Mouse (Mus musculus): ENCODE measurements at regions not wholly inside any gene's neighbourhood (a gene's known extent, or its start where the extent isn't known, plus 50 kb on each side); places are given as distances from the start of the nearest gene placed in this dataset.
"Not testable (repeated sequence)": the region's sequence is repeated elsewhere in the genome, so short reads cannot be mapped to it uniquely, and the experiment has no call there.

GRCm38 (mm10) chr11:26773122-26773796 lies 179.5 kb upstream of the Vrk2 start:
- H3K9ac ChIP-seq, result no peak overlapping the region
- peaks cover 9% of the 10 kb centered on the region for H3K4me1 ChIP-seq (replicated peaks)
- H3K4me3 ChIP-seq, result no peak overlapping the region
- 10% methylated on average over 3 of the region's 3 CpGs for WGBS
- no peaks in the 10 kb centered on the region for H3K36me3 ChIP-seq
- H3K4me2 ChIP-seq, result no peak overlapping the region
- peak; percentile 63 for ATAC-seq (ENCODE audit: low FRiP score)
- no peaks in the 10 kb centered on the region for H3K9me3 ChIP-seq
- H3K27me3 ChIP-seq, result no peaks in the 10 kb centered on the region
- H3K27ac ChIP-seq, result peak overlapping the region; percentile 23; the same call in 1 of the 2 replicates

DNA sequence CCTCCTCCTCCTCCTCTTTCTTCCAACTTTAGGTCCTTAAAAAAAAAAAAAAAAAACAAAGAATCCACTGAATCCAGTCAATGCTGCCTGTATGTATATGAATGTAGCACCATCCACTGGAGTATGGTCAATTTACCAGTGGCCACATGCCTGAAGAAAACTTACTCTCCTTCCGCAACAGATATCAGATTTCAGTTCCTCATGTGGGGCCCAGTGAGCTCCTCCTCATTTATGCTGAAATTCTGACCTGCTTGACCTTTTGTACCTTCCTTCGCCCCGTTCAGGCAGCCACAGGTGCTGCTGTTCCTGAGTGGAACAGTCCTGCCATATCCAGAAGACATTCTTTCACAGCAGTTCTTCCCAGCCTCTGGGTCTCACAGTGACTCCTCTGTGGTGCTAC lies 161.8 kb upstream of the Vrk2 start:
- no peaks in the 10 kb centered on the region for H3K27me3 ChIP-seq
- no peak overlapping the region for H3K9ac ChIP-seq
- H3K4me1 ChIP-seq (replicated peaks), result no peaks in the 10 kb centered on the region
- H3K9me3 ChIP-seq, result no peaks in the 10 kb centered on the region
- H3K4me3 ChIP-seq, result no peak overlapping the region
- no peak overlapping the region for H3K27ac ChIP-seq
- 87% methylated on average over 3 of the region's 3 CpGs for WGBS
- ATAC-seq (ENCODE audit: low FRiP score), result no peak
- no peaks in the 10 kb centered on the region for H3K36me3 ChIP-seq
- H3K4me2 ChIP-seq, result no peak overlapping the region

DNA sequence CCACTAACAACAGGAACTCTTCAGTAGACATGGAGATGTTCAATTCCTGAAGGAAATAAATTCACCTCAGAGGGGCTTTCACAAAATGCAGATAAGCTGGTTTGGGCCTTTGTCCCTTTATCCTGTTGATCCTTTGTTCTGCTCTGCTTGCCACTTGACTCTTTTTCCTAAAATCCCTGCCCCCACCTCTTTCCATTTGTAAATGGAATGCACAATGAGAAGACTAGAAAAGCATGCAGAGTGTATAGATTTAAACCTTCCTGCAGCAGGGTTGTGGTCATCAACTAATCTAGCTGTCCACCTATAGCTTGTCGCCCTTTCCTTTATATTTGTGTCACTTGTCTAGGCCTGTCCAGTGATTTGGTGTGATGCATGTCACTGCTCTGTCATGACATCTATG lies 159.8 kb upstream of the Vrk2 start:
- Histone ChIP-seq H3K4me2 (no peak overlapping the region), H3K9me3 (no peaks in the 10 kb centered on the region), H3K4me3 (no peak overlapping the region), H3K27me3 (no peaks in the 10 kb centered on the region), H3K36me3 (no peaks in the 10 kb centered on the region), H3K4me1 (replicated peaks) (no peaks in the 10 kb centered on the region), H3K9ac (no peak overlapping the region), H3K27ac (no peak overlapping the region)
- WGBS, result 51% methylated on average over 1 of the region's 1 CpGs
- ATAC-seq (ENCODE audit: low FRiP score), result no peak

DNA sequence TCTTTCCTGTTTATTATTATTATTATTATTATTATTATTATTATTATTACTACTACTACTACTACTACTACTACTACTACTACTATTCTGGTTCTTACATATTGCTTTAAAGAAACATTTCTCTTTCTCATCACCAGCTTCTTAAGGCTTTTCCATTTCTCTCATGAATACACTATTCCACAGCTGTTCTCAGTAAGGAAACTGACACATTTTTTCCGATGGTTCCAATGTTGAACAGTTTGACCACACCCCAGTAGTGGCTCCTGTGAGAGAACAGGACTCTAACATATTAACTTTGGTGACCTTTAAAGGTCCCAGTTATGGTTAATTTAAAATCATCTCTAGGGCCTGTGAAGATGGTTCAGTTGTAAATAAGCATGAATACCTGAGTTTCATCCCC lies 148.4 kb upstream of the Vrk2 start:
- ATAC-seq (ENCODE audit: low FRiP score), result no peak
- Histone ChIP-seq H3K4me2 (no peak overlapping the region), H3K36me3 (no peaks in the 10 kb centered on the region), H3K9me3 (0 out of 2 replicates have a peak, but pooled peaks cover 2% of the 10 kb centered on the region), H3K9ac (no peak overlapping the region), H3K4me1 (replicated peaks) (no peaks in the 10 kb centered on the region), H3K4me3 (no peak overlapping the region), H3K27ac (no peak overlapping the region), H3K27me3 (no peaks in the 10 kb centered on the region)
- WGBS, result 91% methylated on average over 1 of the region's 1 CpGs

GRCm38 (mm10) chr11:26739732-26740131 lies 145.9 kb upstream of the Vrk2 start:
- ATAC-seq (ENCODE audit: low FRiP score), result no peak
- H3K4me3 ChIP-seq, result no peak overlapping the region
- no peak overlapping the region for H3K9ac ChIP-seq
- 69% methylated on average over 4 of the region's 4 CpGs for WGBS
- H3K4me1 ChIP-seq (replicated peaks), result no peaks in the 10 kb centered on the region
- no peaks in the 10 kb centered on the region for H3K36me3 ChIP-seq
- no peak overlapping the region for H3K27ac ChIP-seq
- H3K27me3 ChIP-seq, result no peaks in the 10 kb centered on the region
- no peak overlapping the region for H3K4me2 ChIP-seq
- H3K9me3 ChIP-seq, result 0 out of 2 replicates have a peak, but pooled peaks cover 2% of the 10 kb centered on the region

DNA sequence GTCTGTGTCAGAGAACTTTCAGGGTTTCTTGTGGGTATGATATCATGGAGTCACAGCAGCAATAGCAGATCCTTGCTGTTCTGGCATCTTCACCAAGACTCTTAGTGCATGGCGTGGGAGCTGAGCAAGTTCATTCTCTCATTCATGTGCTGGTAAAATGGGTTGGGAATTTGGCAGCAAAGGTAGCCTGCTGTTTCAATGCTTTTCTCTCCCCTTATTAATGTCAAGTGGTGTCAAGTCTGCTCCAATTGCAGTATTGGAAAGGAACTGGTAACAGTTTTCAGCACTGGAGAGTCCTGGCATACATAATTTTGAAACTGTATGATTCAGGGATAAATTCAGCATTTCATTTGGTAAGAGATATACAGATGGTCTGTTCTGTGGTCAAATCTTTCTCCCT lies 133.2 kb upstream of the Vrk2 start:
- H3K27me3 ChIP-seq, result no peaks in the 10 kb centered on the region
- H3K4me2 ChIP-seq, result no peak overlapping the region
- no peak overlapping the region for H3K4me3 ChIP-seq
- no peak for ATAC-seq (ENCODE audit: low FRiP score)
- H3K4me1 ChIP-seq (replicated peaks), result no peaks in the 10 kb centered on the region
- H3K9ac ChIP-seq, result no peak overlapping the region
- no peak overlapping the region for H3K27ac ChIP-seq
- no peaks in the 10 kb centered on the region for H3K9me3 ChIP-seq
- 89% methylated on average over 1 of the region's 1 CpGs for WGBS
- H3K36me3 ChIP-seq, result no peaks in the 10 kb centered on the region

- H3K4me1 ChIP-seq (replicated peaks), result no peaks in the 10 kb centered on the region
- ATAC-seq (ENCODE audit: low FRiP score), result peak; percentile 49; the same call in 1 of the 2 replicates
- 66% methylated on average over 11 of the region's 11 CpGs for WGBS
Measured at GRCm38 (mm10) chr11:26724963-26725721, 131.3 kb upstream of the Vrk2 start.

GRCm38 (mm10) chr11:26722292-26722691 lies 128.5 kb upstream of the Vrk2 start:
- WGBS, result 82% methylated on average over 3 of the region's 3 CpGs
- H3K9me3 ChIP-seq, result no peaks in the 10 kb centered on the region
- no peaks in the 10 kb centered on the region for H3K4me1 ChIP-seq (replicated peaks)
- H3K27ac ChIP-seq, result no peak overlapping the region
- H3K4me2 ChIP-seq, result no peak overlapping the region
- ATAC-seq (ENCODE audit: low FRiP score), result no peak
- H3K4me3 ChIP-seq, result no peak overlapping the region
- no peak overlapping the region for H3K9ac ChIP-seq
- no peaks in the 10 kb centered on the region for H3K36me3 ChIP-seq
- H3K27me3 ChIP-seq, result no peaks in the 10 kb centered on the region

More at GRCm38 (mm10) chr11:26724963-26725721, 131.3 kb upstream of the Vrk2 start:
- no peak overlapping the region for H3K4me2 ChIP-seq
- H3K27me3 ChIP-seq, result no peaks in the 10 kb centered on the region
- no peaks in the 10 kb centered on the region for H3K9me3 ChIP-seq
- H3K9ac ChIP-seq, result no peak overlapping the region
- no peak overlapping the region for H3K4me3 ChIP-seq
- no peaks in the 10 kb centered on the region for H3K36me3 ChIP-seq
- no peak overlapping the region for H3K27ac ChIP-seq

DNA sequence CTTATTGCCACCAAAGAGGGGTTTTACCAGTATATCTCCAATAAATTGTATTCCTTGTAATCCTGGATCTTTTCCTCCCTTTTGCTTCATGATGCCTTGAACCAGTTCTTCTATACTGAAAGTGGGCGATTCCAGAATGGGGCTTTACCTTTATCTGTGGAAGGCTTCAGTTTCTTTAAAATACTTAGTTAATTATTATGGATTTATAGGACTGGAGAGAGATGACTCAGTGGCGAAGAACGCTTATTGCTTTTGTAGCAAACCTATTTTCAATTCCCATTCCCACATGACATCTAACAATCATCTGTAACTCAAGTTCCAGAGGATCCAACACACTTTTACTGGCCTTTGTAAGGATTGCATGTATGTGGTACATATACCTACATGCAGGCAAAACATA lies 127.4 kb upstream of the Vrk2 start:
- WGBS, result 90% methylated on average over 3 of the region's 3 CpGs
- H3K4me2 ChIP-seq, result no peak overlapping the region
- H3K4me3 ChIP-seq, result no peak overlapping the region
- no peaks in the 10 kb centered on the region for H3K36me3 ChIP-seq
- ATAC-seq (ENCODE audit: low FRiP score), result no peak
- no peaks in the 10 kb centered on the region for H3K27me3 ChIP-seq
- no peak overlapping the region for H3K9ac ChIP-seq
- no peak overlapping the region for H3K27ac ChIP-seq
- H3K9me3 ChIP-seq, result no peaks in the 10 kb centered on the region
- H3K4me1 ChIP-seq (replicated peaks), result no peaks in the 10 kb centered on the region

DNA sequence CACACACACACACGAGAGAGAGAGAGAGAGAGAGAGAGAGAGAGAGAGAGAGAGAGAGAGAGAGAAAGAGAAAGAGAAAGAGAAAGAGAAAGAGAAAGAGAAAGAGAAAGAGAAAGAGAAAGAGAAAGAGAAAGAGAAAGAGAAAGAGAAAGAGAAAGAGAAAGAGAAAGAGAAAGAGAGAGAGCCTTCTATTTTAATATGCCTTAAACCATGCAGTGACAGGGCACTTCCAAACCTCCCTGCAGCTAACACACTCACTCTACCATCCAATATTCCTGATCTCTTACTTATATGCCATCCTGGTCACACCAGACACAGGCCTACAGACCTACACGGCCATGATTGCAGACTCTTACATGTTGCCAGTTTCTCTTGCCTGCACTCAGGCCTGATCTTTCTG lies 117.4 kb upstream of the Vrk2 start:
- not testable (repeated sequence) for H3K36me3 ChIP-seq; ATAC-seq (ENCODE audit: low FRiP score); H3K4me3 ChIP-seq; H3K27me3 ChIP-seq; H3K27ac ChIP-seq; H3K9ac ChIP-seq; H3K4me2 ChIP-seq; H3K9me3 ChIP-seq; H3K4me1 ChIP-seq (replicated peaks)
- WGBS, result 79% methylated on average over 1 of the region's 2 CpGs

- WGBS, result 62% methylated on average over 2 of the region's 2 CpGs
Measured at GRCm38 (mm10) chr11:26708636-26709035, 114.8 kb upstream of the Vrk2 start.

GRCm38 (mm10) chr11:26683850-26684249 lies 90.1 kb upstream of the Vrk2 start:
- ATAC-seq (ENCODE audit: low FRiP score), result no peak

More at GRCm38 (mm10) chr11:26708636-26709035, 114.8 kb upstream of the Vrk2 start:
- Histone ChIP-seq H3K9ac (no peak overlapping the region), H3K4me1 (replicated peaks) (no peaks in the 10 kb centered on the region), H3K4me2 (no peak overlapping the region), H3K4me3 (no peak overlapping the region), H3K9me3 (no peaks in the 10 kb centered on the region), H3K27me3 (no peaks in the 10 kb centered on the region), H3K27ac (no peak overlapping the region), H3K36me3 (no peaks in the 10 kb centered on the region)
- no peak for ATAC-seq (ENCODE audit: low FRiP score)

DNA sequence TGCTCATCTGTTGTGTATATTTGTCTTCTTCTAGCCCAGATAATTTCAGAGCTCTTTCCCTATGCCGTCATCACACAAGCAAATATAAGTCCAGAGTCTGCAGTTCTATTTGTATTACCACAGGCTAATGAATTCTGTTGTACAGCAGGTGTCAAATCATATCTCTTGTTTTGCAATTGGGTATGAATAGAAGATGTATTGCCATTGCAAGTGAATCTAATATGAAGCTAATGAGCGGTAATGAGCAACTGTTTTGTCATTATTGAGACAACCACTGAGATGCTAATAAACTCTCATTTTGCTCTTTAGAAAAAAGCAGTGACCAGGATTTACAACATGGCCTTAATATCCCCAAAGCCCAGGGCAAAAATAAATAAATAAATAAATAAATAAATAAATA lies 73.5 kb upstream of the Vrk2 start:
- H3K4me2 ChIP-seq, result no peak overlapping the region
- H3K4me1 ChIP-seq (replicated peaks), result no peaks in the 10 kb centered on the region
- H3K27ac ChIP-seq, result no peak overlapping the region
- no peaks in the 10 kb centered on the region for H3K27me3 ChIP-seq
- 77% methylated on average over 2 of the region's 2 CpGs for WGBS
- no peak for ATAC-seq (ENCODE audit: low FRiP score)
- H3K36me3 ChIP-seq, result no peaks in the 10 kb centered on the region
- no peaks in the 10 kb centered on the region for H3K9me3 ChIP-seq
- H3K4me3 ChIP-seq, result no peak overlapping the region
- no peak overlapping the region for H3K9ac ChIP-seq

More at GRCm38 (mm10) chr11:26683850-26684249, 90.1 kb upstream of the Vrk2 start:
- no peaks in the 10 kb centered on the region for H3K27me3 ChIP-seq
- H3K36me3 ChIP-seq, result no peaks in the 10 kb centered on the region
- H3K27ac ChIP-seq, result no peak overlapping the region
- H3K4me3 ChIP-seq, result no peak overlapping the region
- H3K4me2 ChIP-seq, result no peak overlapping the region
- H3K4me1 ChIP-seq (replicated peaks), result no peaks in the 10 kb centered on the region
- no peak overlapping the region for H3K9ac ChIP-seq
- no peaks in the 10 kb centered on the region for H3K9me3 ChIP-seq

All from hindbrain, embryonic 13.5 days (tissue).